Mouse (Mus musculus): ENCODE results near the gene Zfp13. TPM values are rescaled to one million over a fixed set of nuclear protein-coding genes. Genes with fewer than 3 reads are reported as not detected.
"Not testable (repeated sequence)": the region's sequence is repeated elsewhere in the genome, so short reads cannot be mapped to it uniquely, and the experiment has no call there.

Gene Zfp13
- polyA plus RNA-seq, 1 experiment from 2014 or later = 16.7 TPM

DNA sequence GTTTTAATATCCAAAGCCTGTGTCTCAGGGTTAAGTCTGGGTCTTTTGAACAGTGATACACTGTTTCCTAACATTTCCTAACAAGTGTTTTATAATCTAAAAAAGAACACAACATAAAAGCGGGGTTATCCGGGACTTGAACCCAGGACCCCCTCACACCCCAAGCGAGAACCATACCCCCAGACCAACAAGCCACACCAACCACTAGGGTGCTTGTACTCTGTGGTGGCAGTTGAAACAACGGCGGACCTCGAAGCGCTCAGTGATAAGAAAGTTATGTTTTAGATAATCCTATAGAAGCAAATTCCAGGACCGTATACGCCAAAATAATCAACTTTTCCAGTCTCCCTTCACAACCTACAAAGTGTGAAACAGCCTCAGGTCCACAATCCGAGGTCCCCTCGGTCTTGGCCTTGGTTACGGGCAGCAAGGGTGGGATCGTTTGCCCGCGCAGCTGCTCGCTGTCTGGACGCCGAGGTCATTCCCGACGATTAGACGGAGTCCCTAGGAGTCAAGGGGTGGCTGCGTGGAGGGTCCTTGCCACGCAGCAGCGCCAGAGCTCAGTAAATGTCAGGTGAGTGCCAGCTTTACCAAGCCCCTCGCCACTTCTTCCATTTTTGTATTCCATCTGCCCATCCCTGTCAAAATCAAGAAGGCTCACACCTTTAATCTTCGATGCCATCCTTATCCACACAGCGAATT lies 61.6 kb downstream of the Zfp13 start:
- Histone ChIP-seq H3K36me3 (ENCODE audit: control insufficient read depth, insufficient read depth, low read length) (no peaks in the 10 kb centered on the region), H3K27me3 (ENCODE audit: control insufficient read depth, insufficient read depth, low read length) (peaks cover 8% of the 10 kb centered on the region; the same call in 1 of the 2 replicates), H3K9ac (ENCODE audit: low read depth, low read length) (no peak overlapping the region), H3K4me1 (replicated peaks; ENCODE audit: control insufficient read depth, insufficient read depth, low read length) (0 out of 2 replicates have a peak, but pooled peaks cover 2% of the 10 kb centered on the region), H3K9me3 (ENCODE audit: control insufficient read depth, low read length) (no peaks in the 10 kb centered on the region), H3K4me2 (replicated peaks; ENCODE audit: low read depth, low read length) (peak overlapping the region; percentile 17), H3K4me3 (ENCODE audit: low read depth, low read length) (peak overlapping the region; percentile 26), H3K27ac (ENCODE audit: low read depth, low read length) (no peak overlapping the region)
- peak; percentile 51 for DNase-seq (ENCODE audit: low spot score)
- no peak for ATAC-seq (ENCODE audit: low FRiP score)
- WGBS = 5% methylated on average over 27 of the region's 27 CpGs

DNA sequence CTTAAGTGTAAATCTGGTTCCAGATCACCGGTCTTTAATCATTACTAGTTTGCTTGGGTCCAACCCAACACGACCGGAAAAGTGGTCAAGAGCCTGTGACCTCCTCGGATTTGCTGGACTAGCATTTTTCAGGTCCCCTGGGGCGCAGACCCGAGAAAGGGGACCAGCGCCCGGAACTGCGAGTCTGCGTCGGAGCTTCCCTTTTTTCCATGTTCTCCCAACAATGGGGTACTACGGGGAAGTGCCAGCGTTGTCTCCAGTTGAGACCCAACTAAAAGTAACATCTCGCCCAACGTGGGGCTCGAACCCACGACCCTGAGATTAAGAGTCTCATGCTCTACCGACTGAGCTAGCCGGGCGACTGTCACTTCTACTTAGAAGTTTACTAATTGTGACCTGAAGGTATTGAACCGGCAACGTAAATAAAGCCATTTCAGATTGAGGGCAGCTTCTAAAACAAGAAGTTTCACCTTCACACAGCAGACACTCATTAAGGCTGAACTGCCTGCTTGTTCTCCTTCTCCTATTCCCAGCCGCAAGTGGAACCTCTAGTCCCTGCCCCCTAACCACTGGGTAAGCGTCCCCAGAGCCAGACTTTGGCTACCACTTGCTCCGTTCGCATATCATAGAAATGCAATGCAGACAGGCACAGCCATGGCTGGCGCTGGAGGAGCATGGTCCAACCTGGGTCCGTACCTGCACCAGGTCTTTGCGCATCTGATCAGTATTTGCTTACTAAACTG lies 64.1 kb downstream of the Zfp13 start:
- H3K4me3 ChIP-seq (ENCODE audit: low read depth, low read length); H3K4me2 ChIP-seq (replicated peaks; ENCODE audit: low read depth, low read length); H3K27ac ChIP-seq (ENCODE audit: low read depth, low read length); H3K36me3 ChIP-seq (ENCODE audit: control insufficient read depth, insufficient read depth, low read length); H3K9me3 ChIP-seq (ENCODE audit: control insufficient read depth, low read length); H3K9ac ChIP-seq (ENCODE audit: low read depth, low read length); H3K27me3 ChIP-seq (ENCODE audit: control insufficient read depth, insufficient read depth, low read length); H3K4me1 ChIP-seq (replicated peaks; ENCODE audit: control insufficient read depth, insufficient read depth, low read length): not testable (repeated sequence)
- DNase-seq (ENCODE audit: low spot score) = peak; percentile 27
- under 1% methylated on average over 14 of the region's 29 CpGs for WGBS
- ATAC-seq (ENCODE audit: low FRiP score) = 0 out of 2 replicates have a peak, but pooled peaks have one; percentile 48

DNA sequence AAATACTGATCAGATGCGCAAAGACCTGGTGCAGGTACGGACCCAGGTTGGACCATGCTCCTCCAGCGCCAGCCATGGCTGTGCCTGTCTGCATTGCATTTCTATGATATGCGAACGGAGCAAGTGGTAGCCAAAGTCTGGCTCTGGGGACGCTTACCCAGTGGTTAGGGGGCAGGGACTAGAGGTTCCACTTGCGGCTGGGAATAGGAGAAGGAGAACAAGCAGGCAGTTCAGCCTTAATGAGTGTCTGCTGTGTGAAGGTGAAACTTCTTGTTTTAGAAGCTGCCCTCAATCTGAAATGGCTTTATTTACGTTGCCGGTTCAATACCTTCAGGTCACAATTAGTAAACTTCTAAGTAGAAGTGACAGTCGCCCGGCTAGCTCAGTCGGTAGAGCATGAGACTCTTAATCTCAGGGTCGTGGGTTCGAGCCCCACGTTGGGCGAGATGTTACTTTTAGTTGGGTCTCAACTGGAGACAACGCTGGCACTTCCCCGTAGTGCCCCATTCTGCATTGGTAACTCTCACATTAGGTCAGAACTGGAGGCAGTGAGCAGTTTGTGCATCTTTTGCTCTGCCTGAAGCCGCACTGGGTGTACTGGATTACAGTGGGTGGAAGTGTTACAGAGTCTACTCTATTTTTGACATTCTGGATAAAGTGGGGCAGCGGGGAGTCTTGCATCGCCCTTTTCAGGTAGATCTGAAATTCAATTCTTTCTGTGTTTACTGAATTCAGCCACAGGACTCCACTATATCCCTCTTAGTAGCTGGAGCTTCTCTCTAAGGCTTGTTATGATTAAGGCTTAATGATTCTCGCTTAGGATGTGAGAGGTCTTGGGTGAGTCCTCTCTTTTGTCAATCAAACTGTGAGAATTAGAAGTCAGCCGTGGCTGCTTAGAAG lies 65.4 kb downstream of the Zfp13 start:
- 9% methylated on average over 9 of the region's 23 CpGs for WGBS
- not testable (repeated sequence) for ATAC-seq (ENCODE audit: low FRiP score); DNase-seq (ENCODE audit: low spot score)

DNA sequence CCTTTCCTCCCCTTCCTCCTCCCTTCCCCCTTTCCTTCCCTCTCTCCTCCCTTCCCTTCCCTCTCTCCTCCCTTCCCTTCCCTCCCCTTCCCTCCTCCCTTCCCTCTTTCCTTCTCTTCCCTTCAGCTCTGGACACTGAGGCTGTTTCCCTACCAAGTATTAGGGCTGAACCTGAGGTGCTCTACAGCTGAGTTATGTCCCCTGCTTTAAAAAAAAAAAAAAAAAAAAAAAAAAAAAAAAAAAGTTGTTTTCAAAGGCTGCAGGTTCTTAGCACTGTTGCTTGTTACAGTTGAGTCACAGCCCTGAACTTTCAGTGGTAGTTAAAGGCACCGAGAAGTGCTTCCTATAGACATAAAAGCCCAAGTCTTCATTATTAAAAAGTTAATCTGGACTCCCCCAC lies 67.9 kb downstream of the Zfp13 start:
- not testable (repeated sequence) for H3K27me3 ChIP-seq (ENCODE audit: control insufficient read depth, insufficient read depth, low read length); H3K9me3 ChIP-seq (ENCODE audit: control insufficient read depth, low read length); DNase-seq (ENCODE audit: low spot score); H3K4me2 ChIP-seq (replicated peaks; ENCODE audit: low read depth, low read length); H3K27ac ChIP-seq (ENCODE audit: low read depth, low read length); H3K4me3 ChIP-seq (ENCODE audit: low read depth, low read length); H3K4me1 ChIP-seq (replicated peaks; ENCODE audit: control insufficient read depth, insufficient read depth, low read length); ATAC-seq (ENCODE audit: low FRiP score); H3K36me3 ChIP-seq (ENCODE audit: control insufficient read depth, insufficient read depth, low read length); H3K9ac ChIP-seq (ENCODE audit: low read depth, low read length)
- WGBS = 27% methylated on average over 1 of the region's 1 CpGs

More for the DNA sequence above, 65.4 kb downstream of the Zfp13 start:
- not testable (repeated sequence) for H3K27ac ChIP-seq (ENCODE audit: low read depth, low read length); H3K4me3 ChIP-seq (ENCODE audit: low read depth, low read length); H3K9me3 ChIP-seq (ENCODE audit: control insufficient read depth, low read length); H3K4me1 ChIP-seq (replicated peaks; ENCODE audit: control insufficient read depth, insufficient read depth, low read length); H3K27me3 ChIP-seq (ENCODE audit: control insufficient read depth, insufficient read depth, low read length); H3K36me3 ChIP-seq (ENCODE audit: control insufficient read depth, insufficient read depth, low read length); H3K4me2 ChIP-seq (replicated peaks; ENCODE audit: low read depth, low read length); H3K9ac ChIP-seq (ENCODE audit: low read depth, low read length)

Other genes with a start within 250 kb of the Zfp13 start
- gene Vmn2r116, start 214.9 kb downstream of the Zfp13 start, polyA plus RNA-seq (2014; fragmentation: Nextera tagmentation; extraction: Ambion mirVana) = not detected in 2 replicates
- gene Vmn2r117, start 119.8 kb downstream of the Zfp13 start, polyA plus RNA-seq (2014; fragmentation: Nextera tagmentation; extraction: Ambion mirVana) = not detected in 2 replicates
- gene Zfp213, start 35.2 kb downstream of the Zfp13 start, polyA plus RNA-seq (2014; fragmentation: Nextera tagmentation; extraction: Ambion mirVana) = 16.1 and 17.4 TPM in 2 replicates
- 0.32 and 0.34 TPM in 2 replicates for gene Zscan10, start 1.4 kb upstream of the Zfp13 start, polyA plus RNA-seq (2014; fragmentation: Nextera tagmentation; extraction: Ambion mirVana)
- 0.82 and 0.99 TPM in 2 replicates for gene Mmp25, start 45.8 kb upstream of the Zfp13 start, polyA plus RNA-seq (2014; fragmentation: Nextera tagmentation; extraction: Ambion mirVana)
- gene Bicdl2, start 61.0 kb upstream of the Zfp13 start, polyA plus RNA-seq (2014; fragmentation: Nextera tagmentation; extraction: Ambion mirVana) = 0.15 and 0.79 TPM in 2 replicates
- 49.7 and 52.5 TPM in 2 replicates for gene Hcfc1r1, start 74.1 kb upstream of the Zfp13 start, polyA plus RNA-seq (2014; fragmentation: Nextera tagmentation; extraction: Ambion mirVana)
- gene Thoc6, start 74.4 kb upstream of the Zfp13 start, polyA plus RNA-seq (2014; fragmentation: Nextera tagmentation; extraction: Ambion mirVana) = 56.6 and 56.8 TPM in 2 replicates
- 1.2 and 3.3 TPM in 2 replicates for gene Tnfrsf12a, start 78.0 kb upstream of the Zfp13 start, polyA plus RNA-seq (2014; fragmentation: Nextera tagmentation; extraction: Ambion mirVana)
- 12.8 and 18.1 TPM in 2 replicates for gene Cldn6, start 79.8 kb upstream of the Zfp13 start, polyA plus RNA-seq (2014; fragmentation: Nextera tagmentation; extraction: Ambion mirVana)
- gene Cldn9, start 84.5 kb upstream of the Zfp13 start, polyA plus RNA-seq (2014; fragmentation: Nextera tagmentation; extraction: Ambion mirVana) = 4.1 and 6.5 TPM in 2 replicates
- 0.08 TPM in 1 of 2 replicates, not detected in the other for gene 1520401A03Rik, start 123.3 kb upstream of the Zfp13 start, polyA plus RNA-seq (2014; fragmentation: Nextera tagmentation; extraction: Ambion mirVana)
- gene Pkmyt1, start 126.8 kb upstream of the Zfp13 start, polyA plus RNA-seq (2014; fragmentation: Nextera tagmentation; extraction: Ambion mirVana) = 30.2 and 31.3 TPM in 2 replicates
- 28.0 and 28.9 TPM in 2 replicates for gene Paqr4, start 141.4 kb upstream of the Zfp13 start, polyA plus RNA-seq (2014; fragmentation: Nextera tagmentation; extraction: Ambion mirVana)
- gene Kremen2, start 146.3 kb upstream of the Zfp13 start, polyA plus RNA-seq (2014; fragmentation: Nextera tagmentation; extraction: Ambion mirVana) = 2.0 and 2.6 TPM in 2 replicates
- 127 and 135 TPM in 2 replicates for gene Flywch1, start 172.1 kb upstream of the Zfp13 start, polyA plus RNA-seq (2014; fragmentation: Nextera tagmentation; extraction: Ambion mirVana)
- 27.7 and 30.5 TPM in 2 replicates for gene Flywch2, start 186.6 kb upstream of the Zfp13 start, polyA plus RNA-seq (2014; fragmentation: Nextera tagmentation; extraction: Ambion mirVana)
- gene Srrm2, start 191.0 kb upstream of the Zfp13 start, polyA plus RNA-seq (2014; fragmentation: Nextera tagmentation; extraction: Ambion mirVana) = 427 and 573 TPM in 2 replicates
- 1,090 and 1,145 TPM in 2 replicates for gene Elob, start 229.6 kb upstream of the Zfp13 start, polyA plus RNA-seq (2014; fragmentation: Nextera tagmentation; extraction: Ambion mirVana)
- 0.14 TPM in 1 of 2 replicates, not detected in the other for gene Prss33, start 236.6 kb upstream of the Zfp13 start, polyA plus RNA-seq (2014; fragmentation: Nextera tagmentation; extraction: Ambion mirVana)
- gene Prss32, start 244.4 kb upstream of the Zfp13 start, polyA plus RNA-seq (2014; fragmentation: Nextera tagmentation; extraction: Ambion mirVana) = not detected in 2 replicates
- 0.92 and 1.6 TPM in 2 replicates for gene Prss41, start 244.7 kb upstream of the Zfp13 start, polyA plus RNA-seq (2014; fragmentation: Nextera tagmentation; extraction: Ambion mirVana)